Mouse (Mus musculus): ENCODE data around the gene Eps8l3. TPM values are rescaled to one million over a fixed set of nuclear protein-coding genes. Genes with fewer than 3 reads are reported as not detected.

Gene Eps8l3
- total and polyA plus RNA-seq, 3 experiments, result 0.12 TPM; not detected in 2

GRCm38 (mm10) chr3:107941261-107941660, 64.2 kb downstream of the Eps8l3 start:
- Histone ChIP-seq H3K4me1 (ENCODE audit: control insufficient read depth in 1 of 2, insufficient read depth in 2 of 2, low read length in 2 of 2) (no peaks in the 10 kb centered on the region), H3K36me3 (ENCODE audit: control insufficient read depth in 1 of 2, insufficient read depth in 2 of 2, low read length in 2 of 2) (no peaks in the 10 kb centered on the region), H3K9ac (ENCODE audit: control insufficient read depth, low read depth, low read length, poor library complexity, severe bottlenecking) (no peak overlapping the region), H3K27ac (ENCODE audit: control insufficient read depth, low read depth, low read length) (no peak overlapping the region), H3K79me2 (ENCODE audit: control insufficient read depth, insufficient read depth, low read length, poor library complexity) (no peaks in the 10 kb centered on the region), H3K4me3 (ENCODE audit: control insufficient read depth in 1 of 2, insufficient read depth in 1 of 2, low read depth in 2 of 2, low read length in 2 of 2) (no peak overlapping the region), H3K27me3 (ENCODE audit: control insufficient read depth in 1 of 2, insufficient read depth in 2 of 2, low read length in 2 of 2) (peaks cover 0 to 1% of the 10 kb centered on the region in 2 experiments; a peak in 2 of 4 replicates), H3K9me3 (replicated peaks; ENCODE audit: insufficient read depth, low read length) (no peaks in the 10 kb centered on the region)
- TF ChIP-seq SMC3 (IDR thresholded peaks at IDR 0.05; ENCODE audit: low read depth, low read length) (no peak), MXI1 (IDR thresholded peaks at IDR 0.05; ENCODE audit: low read depth, low read length) (no peak), TBP (IDR thresholded peaks at IDR 0.05; ENCODE audit: low read depth, low read length) (no peak), ELF1 (IDR thresholded peaks at IDR 0.05; ENCODE audit: low read depth, low read length) (no peak), RAD21 (IDR thresholded peaks at IDR 0.05; ENCODE audit: low read depth, low read length) (no peak), KAT2A (conservative IDR thresholded peaks at IDR 0.05; ENCODE audit: low read depth, low read length) (no peak), USF2 (IDR thresholded peaks at IDR 0.05; ENCODE audit: borderline replicate concordance in 1 of 2, insufficient read depth in 1 of 2, low read depth in 1 of 2, low read length in 2 of 2) (no peak), MAX (IDR thresholded peaks at IDR 0.05; ENCODE audit: low read length) (no peak), MAFK (IDR thresholded peaks at IDR 0.05; ENCODE audit: borderline replicate concordance, low read depth, low read length) (no peak), GATA1 (IDR thresholded peaks at IDR 0.05; ENCODE audit: low read depth, low read length) (no peak), TAL1 (IDR thresholded peaks at IDR 0.05; ENCODE audit: low read length) (no peak), JUND (IDR thresholded peaks at IDR 0.05; ENCODE audit: low read depth, low read length) (no peak), BHLHE40 (IDR thresholded peaks at IDR 0.05; ENCODE audit: borderline replicate concordance, low read depth, low read length) (no peak)
- no peak for DNase-seq (ENCODE audit: low read depth, low spot score)

Other genes starting within 250 kb of the Eps8l3 start
- gene Gm10961, start 245.9 kb upstream of the Eps8l3 start, total RNA-seq (2012; rRNA removed), result not detected in 2 replicates
- not detected for gene Gm10961, start 245.9 kb upstream of the Eps8l3 start, polyA plus RNA-seq (2012; ENCODE audit: insufficient read depth in 1 of 2, insufficient read length in 2 of 2, low read depth in 1 of 2, low replicate concordance in 2 of 2, missing spikeins in 1 of 2)
- 19.8 and 20.2 TPM in 2 replicates for gene Strip1, start 245.5 kb upstream of the Eps8l3 start, total RNA-seq (2012; rRNA removed)
- 10 to 100 TPM in 1 of 2 experiments, not detected in 1; 32.9 TPM for gene Strip1, start 245.5 kb upstream of the Eps8l3 start, polyA plus RNA-seq (2012; ENCODE audit: insufficient read depth in 1 of 2, insufficient read length in 2 of 2, low read depth in 1 of 2, low replicate concordance in 2 of 2, missing spikeins in 1 of 2)
- gene Ahcyl1, start 180.7 kb upstream of the Eps8l3 start, total RNA-seq (2012; rRNA removed), result 28.0 and 32.4 TPM in 2 replicates
- 100 to 1,000 TPM; 104 to 105 TPM for gene Ahcyl1, start 180.7 kb upstream of the Eps8l3 start, polyA plus RNA-seq (2012; ENCODE audit: insufficient read depth in 1 of 2, insufficient read length in 2 of 2, low read depth in 1 of 2, low replicate concordance in 2 of 2, missing spikeins in 1 of 2)
- 0.10 and 0.12 TPM in 2 replicates for gene Csf1, start 116.8 kb upstream of the Eps8l3 start, total RNA-seq (2012; rRNA removed)
- under 1 TPM in 1 of 2 experiments, not detected in 1; 0.19 TPM for gene Csf1, start 116.8 kb upstream of the Eps8l3 start, polyA plus RNA-seq (2012; ENCODE audit: insufficient read depth in 1 of 2, insufficient read length in 2 of 2, low read depth in 1 of 2, low replicate concordance in 2 of 2, missing spikeins in 1 of 2)
- 115 and 134 TPM in 2 replicates for gene Gstm5, start 18.6 kb downstream of the Eps8l3 start, total RNA-seq (2012; rRNA removed)
- 100 to 1,000 TPM in 1 of 2 experiments, not detected in 1; 164 TPM for gene Gstm5, start 18.6 kb downstream of the Eps8l3 start, polyA plus RNA-seq (2012; ENCODE audit: insufficient read depth in 1 of 2, insufficient read length in 2 of 2, low read depth in 1 of 2, low replicate concordance in 2 of 2, missing spikeins in 1 of 2)
- gene Gstm7, start 54.6 kb downstream of the Eps8l3 start, total RNA-seq (2012; rRNA removed), result 0.10 TPM in 1 of 2 replicates, not detected in the other
- under 1 TPM in 1 of 2 experiments, not detected in 1; 0.24 TPM for gene Gstm7, start 54.6 kb downstream of the Eps8l3 start, polyA plus RNA-seq (2012; ENCODE audit: insufficient read depth in 1 of 2, insufficient read length in 2 of 2, low read depth in 1 of 2, low replicate concordance in 2 of 2, missing spikeins in 1 of 2)
- not detected in 2 replicates for gene Gstm6, start 66.5 kb downstream of the Eps8l3 start, total RNA-seq (2012; rRNA removed)
- under 1 TPM in 1 of 2 experiments, not detected in 1; 0.13 TPM for gene Gstm6, start 66.5 kb downstream of the Eps8l3 start, polyA plus RNA-seq (2012; ENCODE audit: insufficient read depth in 1 of 2, insufficient read length in 2 of 2, low read depth in 1 of 2, low replicate concordance in 2 of 2, missing spikeins in 1 of 2)
- gene Gstm3, start 92.1 kb downstream of the Eps8l3 start, total RNA-seq (2012; rRNA removed), result not detected in 2 replicates
- under 1 TPM in 1 of 2 experiments, not detected in 1; 0.06 TPM for gene Gstm3, start 92.1 kb downstream of the Eps8l3 start, polyA plus RNA-seq (2012; ENCODE audit: insufficient read depth in 1 of 2, insufficient read length in 2 of 2, low read depth in 1 of 2, low replicate concordance in 2 of 2, missing spikeins in 1 of 2)
- gene Gstm2, start 109.2 kb downstream of the Eps8l3 start, total RNA-seq (2012; rRNA removed), result not detected in 2 replicates
- gene Gstm2, start 109.2 kb downstream of the Eps8l3 start, polyA plus RNA-seq (2012; ENCODE audit: insufficient read depth in 1 of 2, insufficient read length in 2 of 2, low read depth in 1 of 2, low replicate concordance in 2 of 2, missing spikeins in 1 of 2), result not detected
- 0.20 and 0.31 TPM in 2 replicates for gene Gstm1, start 140.7 kb downstream of the Eps8l3 start, total RNA-seq (2012; rRNA removed)
- gene Gstm1, start 140.7 kb downstream of the Eps8l3 start, polyA plus RNA-seq (2012; ENCODE audit: insufficient read depth in 1 of 2, insufficient read length in 2 of 2, low read depth in 1 of 2, low replicate concordance in 2 of 2, missing spikeins in 1 of 2), result 1 to 10 TPM in 1 of 2 experiments, not detected in 1; 6.7 TPM
- gene Gstm4, start 167.7 kb downstream of the Eps8l3 start, total RNA-seq (2012; rRNA removed), result 1.3 and 1.4 TPM in 2 replicates
- 1 to 10 TPM in 1 of 2 experiments, not detected in 1; 7.4 TPM for gene Gstm4, start 167.7 kb downstream of the Eps8l3 start, polyA plus RNA-seq (2012; ENCODE audit: insufficient read depth in 1 of 2, insufficient read length in 2 of 2, low read depth in 1 of 2, low replicate concordance in 2 of 2, missing spikeins in 1 of 2)
- gene Ampd2, start 209.4 kb downstream of the Eps8l3 start, total RNA-seq (2012; rRNA removed), result 54.9 and 69.1 TPM in 2 replicates
- 100 to 1,000 TPM in 1 of 2 experiments, not detected in 1; 201 TPM for gene Ampd2, start 209.4 kb downstream of the Eps8l3 start, polyA plus RNA-seq (2012; ENCODE audit: insufficient read depth in 1 of 2, insufficient read length in 2 of 2, low read depth in 1 of 2, low replicate concordance in 2 of 2, missing spikeins in 1 of 2)
- 4.7 and 6.4 TPM in 2 replicates for gene Gnat2, start 215.6 kb downstream of the Eps8l3 start, total RNA-seq (2012; rRNA removed)
- gene Gnat2, start 215.6 kb downstream of the Eps8l3 start, polyA plus RNA-seq (2012; ENCODE audit: insufficient read depth in 1 of 2, insufficient read length in 2 of 2, low read depth in 1 of 2, low replicate concordance in 2 of 2, missing spikeins in 1 of 2), result 10 to 100 TPM in 1 of 2 experiments, not detected in 1; 12.4 TPM